Mouse (Mus musculus): ENCODE data around the gene Hvcn1. TPM values are rescaled to one million over a fixed set of nuclear protein-coding genes. Genes with fewer than 3 reads are reported as not detected.

Gene Hvcn1
- polyA plus RNA-seq, 1 experiment from 2014 or later, result 7.0 TPM

- no peak overlapping the region for H3K9ac ChIP-seq (ENCODE audit: low read length)
- no peak for ATAC-seq (ENCODE audit: insufficient read depth, low FRiP score)
- no peaks in the 10 kb centered on the region; the same call in 1 of the 2 replicates for H3K9me3 ChIP-seq (replicated peaks; ENCODE audit: control insufficient read depth, low read length)
- 66% methylated on average over 3 of the region's 3 CpGs for WGBS
- H3K27me3 ChIP-seq (ENCODE audit: control insufficient read depth, insufficient read depth, low read length), result no peaks in the 10 kb centered on the region
- H3K36me3 ChIP-seq (ENCODE audit: control insufficient read depth, insufficient read depth, low read length), result no peaks in the 10 kb centered on the region
- peaks cover 4% of the 10 kb centered on the region; the same call in 1 of the 2 replicates for H3K4me1 ChIP-seq (ENCODE audit: control insufficient read depth, insufficient read depth, low read length)
- no peak overlapping the region for H3K27ac ChIP-seq (ENCODE audit: low read length)
- no peak overlapping the region for H3K4me2 ChIP-seq (ENCODE audit: low read depth, low read length)
- H3K4me3 ChIP-seq (replicated peaks; ENCODE audit: low read length), result no peak overlapping the region
Measured at GRCm38 (mm10) chr5:122228271-122228765, 21.7 kb downstream of the Hvcn1 start.

DNA sequence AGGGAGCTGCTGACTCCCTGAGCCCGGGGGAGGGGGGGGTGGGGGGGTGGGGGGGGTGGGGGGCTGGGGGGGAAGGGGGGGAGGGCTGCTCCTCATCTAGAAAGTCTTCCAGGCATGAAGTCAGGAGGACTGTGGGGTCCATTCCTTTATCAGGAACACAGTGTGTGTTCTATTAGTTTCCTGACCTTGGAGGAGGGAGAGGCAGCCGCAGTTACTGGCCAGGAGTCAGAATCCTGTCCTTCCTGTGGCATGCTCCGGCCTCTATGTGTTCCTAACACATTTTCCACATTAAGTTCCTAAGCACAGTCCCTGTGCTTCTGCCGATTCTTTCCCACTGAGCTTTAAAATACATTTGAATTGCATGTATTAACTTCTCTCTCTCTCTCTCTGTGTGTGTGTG is 22.2 kb downstream of the Hvcn1 start:
- Histone ChIP-seq H3K27ac (ENCODE audit: low read length) (no peak overlapping the region), H3K9ac (ENCODE audit: low read length) (no peak overlapping the region), H3K4me1 (ENCODE audit: control insufficient read depth, insufficient read depth, low read length) (peaks cover 7% of the 10 kb centered on the region; the same call in 1 of the 2 replicates), H3K9me3 (replicated peaks; ENCODE audit: control insufficient read depth, low read length) (no peaks in the 10 kb centered on the region; the same call in 1 of the 2 replicates), H3K27me3 (ENCODE audit: control insufficient read depth, insufficient read depth, low read length) (no peaks in the 10 kb centered on the region), H3K4me3 (replicated peaks; ENCODE audit: low read length) (no peak overlapping the region), H3K4me2 (ENCODE audit: low read depth, low read length) (no peak overlapping the region), H3K36me3 (ENCODE audit: control insufficient read depth, insufficient read depth, low read length) (no peaks in the 10 kb centered on the region)
- no peak for ATAC-seq (ENCODE audit: insufficient read depth, low FRiP score)
- 49% methylated on average over 4 of the region's 4 CpGs for WGBS

GRCm38 (mm10) chr5:122230816-122231215 is 24.2 kb downstream of the Hvcn1 start:
- WGBS, result 87% methylated on average over 4 of the region's 4 CpGs
- no peak for ATAC-seq (ENCODE audit: insufficient read depth, low FRiP score)
- H3K27ac ChIP-seq (ENCODE audit: low read length), result no peak overlapping the region

GRCm38 (mm10) chr5:122231431-122231830 is 24.8 kb downstream of the Hvcn1 start:
- Histone ChIP-seq H3K4me3 (replicated peaks; ENCODE audit: low read length) (no peak overlapping the region), H3K4me2 (ENCODE audit: low read depth, low read length) (no peak overlapping the region), H3K9me3 (replicated peaks; ENCODE audit: control insufficient read depth, low read length) (no peaks in the 10 kb centered on the region; the same call in 1 of the 2 replicates), H3K4me1 (ENCODE audit: control insufficient read depth, insufficient read depth, low read length) (peaks cover 7% of the 10 kb centered on the region; the same call in 1 of the 2 replicates), H3K9ac (ENCODE audit: low read length) (no peak overlapping the region), H3K27ac (ENCODE audit: low read length) (no peak overlapping the region), H3K27me3 (ENCODE audit: control insufficient read depth, insufficient read depth, low read length) (no peaks in the 10 kb centered on the region), H3K36me3 (ENCODE audit: control insufficient read depth, insufficient read depth, low read length) (no peaks in the 10 kb centered on the region)
- no peak for ATAC-seq (ENCODE audit: insufficient read depth, low FRiP score)
- WGBS, result 63% methylated on average over 6 of the region's 6 CpGs

More at GRCm38 (mm10) chr5:122230816-122231215, 24.2 kb downstream of the Hvcn1 start:
- no peaks in the 10 kb centered on the region; the same call in 1 of the 2 replicates for H3K9me3 ChIP-seq (replicated peaks; ENCODE audit: control insufficient read depth, low read length)
- peaks cover 7% of the 10 kb centered on the region; the same call in 1 of the 2 replicates for H3K4me1 ChIP-seq (ENCODE audit: control insufficient read depth, insufficient read depth, low read length)
- no peaks in the 10 kb centered on the region for H3K27me3 ChIP-seq (ENCODE audit: control insufficient read depth, insufficient read depth, low read length)
- H3K9ac ChIP-seq (ENCODE audit: low read length), result no peak overlapping the region
- no peak overlapping the region for H3K4me3 ChIP-seq (replicated peaks; ENCODE audit: low read length)
- no peak overlapping the region for H3K4me2 ChIP-seq (ENCODE audit: low read depth, low read length)
- no peaks in the 10 kb centered on the region for H3K36me3 ChIP-seq (ENCODE audit: control insufficient read depth, insufficient read depth, low read length)

DNA sequence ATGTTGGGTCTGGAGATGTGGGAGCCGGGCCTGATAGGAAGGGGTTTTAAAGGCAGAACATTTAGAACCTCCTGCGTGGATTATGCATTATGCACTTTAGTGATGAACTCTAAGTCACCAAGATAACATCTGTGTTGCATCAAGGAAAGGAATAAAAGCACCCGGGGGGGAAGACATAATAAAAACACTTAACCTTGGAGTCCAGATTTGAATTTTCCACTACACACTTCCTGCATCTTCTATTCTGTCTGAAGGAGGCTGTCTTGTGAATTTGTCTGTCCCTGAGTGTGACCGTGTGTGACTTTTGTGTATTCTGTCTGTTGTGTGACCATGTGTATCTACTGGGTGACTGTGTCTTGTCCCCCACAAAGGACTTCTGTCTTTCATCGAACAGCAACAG is 25.4 kb downstream of the Hvcn1 start:
- Histone ChIP-seq H3K27me3 (ENCODE audit: control insufficient read depth, insufficient read depth, low read length) (no peaks in the 10 kb centered on the region), H3K9me3 (replicated peaks; ENCODE audit: control insufficient read depth, low read length) (no peaks in the 10 kb centered on the region; the same call in 1 of the 2 replicates), H3K36me3 (ENCODE audit: control insufficient read depth, insufficient read depth, low read length) (no peaks in the 10 kb centered on the region), H3K4me3 (replicated peaks; ENCODE audit: low read length) (no peak overlapping the region), H3K4me2 (ENCODE audit: low read depth, low read length) (no peak overlapping the region), H3K9ac (ENCODE audit: low read length) (no peak overlapping the region), H3K27ac (ENCODE audit: low read length) (no peak overlapping the region), H3K4me1 (ENCODE audit: control insufficient read depth, insufficient read depth, low read length) (peaks cover 7% of the 10 kb centered on the region; the same call in 1 of the 2 replicates)
- ATAC-seq (ENCODE audit: insufficient read depth, low FRiP score), result no peak
- WGBS, result 49% methylated on average over 5 of the region's 5 CpGs

- Histone ChIP-seq H3K4me3 (replicated peaks; ENCODE audit: low read length) (no peak overlapping the region), H3K27me3 (ENCODE audit: control insufficient read depth, insufficient read depth, low read length) (no peaks in the 10 kb centered on the region), H3K27ac (ENCODE audit: low read length) (no peak overlapping the region), H3K4me1 (ENCODE audit: control insufficient read depth, insufficient read depth, low read length) (peaks cover 7% of the 10 kb centered on the region; the same call in 1 of the 2 replicates), H3K9ac (ENCODE audit: low read length) (no peak overlapping the region), H3K36me3 (ENCODE audit: control insufficient read depth, insufficient read depth, low read length) (no peaks in the 10 kb centered on the region), H3K4me2 (ENCODE audit: low read depth, low read length) (no peak overlapping the region), H3K9me3 (replicated peaks; ENCODE audit: control insufficient read depth, low read length) (no peaks in the 10 kb centered on the region)
- 73% methylated on average over 14 of the region's 14 CpGs for WGBS
- no peak for ATAC-seq (ENCODE audit: insufficient read depth, low FRiP score)
Measured at GRCm38 (mm10) chr5:122233077-122233581, 26.5 kb downstream of the Hvcn1 start.

GRCm38 (mm10) chr5:122233695-122234094 is 27.1 kb downstream of the Hvcn1 start:
- H3K36me3 ChIP-seq (ENCODE audit: control insufficient read depth, insufficient read depth, low read length), result no peaks in the 10 kb centered on the region
- no peaks in the 10 kb centered on the region for H3K9me3 ChIP-seq (replicated peaks; ENCODE audit: control insufficient read depth, low read length)
- H3K27me3 ChIP-seq (ENCODE audit: control insufficient read depth, insufficient read depth, low read length), result no peaks in the 10 kb centered on the region
- H3K4me1 ChIP-seq (ENCODE audit: control insufficient read depth, insufficient read depth, low read length), result peaks cover 7% of the 10 kb centered on the region; the same call in 1 of the 2 replicates
- ATAC-seq (ENCODE audit: insufficient read depth, low FRiP score), result 0 out of 2 replicates have a peak, but pooled peaks have one; percentile 49
- no peak overlapping the region for H3K9ac ChIP-seq (ENCODE audit: low read length)
- H3K4me2 ChIP-seq (ENCODE audit: low read depth, low read length), result no peak overlapping the region
- no peak overlapping the region for H3K4me3 ChIP-seq (replicated peaks; ENCODE audit: low read length)
- H3K27ac ChIP-seq (ENCODE audit: low read length), result no peak overlapping the region
- WGBS, result 77% methylated on average over 12 of the region's 12 CpGs

- Histone ChIP-seq H3K4me1 (ENCODE audit: control insufficient read depth, insufficient read depth, low read length) (peaks cover 7% of the 10 kb centered on the region; the same call in 1 of the 2 replicates), H3K4me2 (ENCODE audit: low read depth, low read length) (no peak overlapping the region), H3K27ac (ENCODE audit: low read length) (peak overlapping the region; percentile 1; the same call in 1 of the 2 replicates), H3K9me3 (replicated peaks; ENCODE audit: control insufficient read depth, low read length) (no peaks in the 10 kb centered on the region), H3K9ac (ENCODE audit: low read length) (no peak overlapping the region), H3K36me3 (ENCODE audit: control insufficient read depth, insufficient read depth, low read length) (no peaks in the 10 kb centered on the region), H3K4me3 (replicated peaks; ENCODE audit: low read length) (no peak overlapping the region), H3K27me3 (ENCODE audit: control insufficient read depth, insufficient read depth, low read length) (no peaks in the 10 kb centered on the region)
- no peak for ATAC-seq (ENCODE audit: insufficient read depth, low FRiP score)
- WGBS, result 76% methylated on average over 9 of the region's 9 CpGs
Measured at GRCm38 (mm10) chr5:122234319-122235195, 28.0 kb downstream of the Hvcn1 start.
